Mouse (Mus musculus) megakaryocyte-erythroid progenitor cell, adult 5-6 weeks (primary cell): Measurements from ENCODE around the gene Ctxn1. TPM values are rescaled to one million over a fixed set of nuclear protein-coding genes. Genes with fewer than 3 reads are reported as not detected.

ENCODE experiments used
- ATAC-seq: replicated peaks from 2 replicates; pipeline ENCODE4 v1.8.0; 2016; ENCODE audit warnings: mild to moderate bottlenecking, inconsistent platforms; ENCODE audit not compliant: severe bottlenecking, poor library complexity, low FRiP score, low TSS enrichment
- total RNA-seq, 2 experiments: library from RNA; stranded (forward) in 1 of 2; stranded (reverse) in 1 of 2; fragments of 200-1000, 215-1000 nt in 1 of 2; fragments of >200 nt in 1 of 2; fragmentation: Nextera tagmentation in 1 of 2; gene quantifications; 2 replicates each; pipeline ENCODE4 v1.2.3; 2014 to 2017

Gene Ctxn1
- total RNA-seq, 2 experiments from 2014 or later, result 0.63 TPM; not detected in 1

- ATAC-seq, result peak; percentile 81
These were observed 5.9 kb downstream of the Ctxn1 start, which contains the start of gene Snapc2 for GRCm38 (mm10) chr8:4252934-4253841. Snapc2 (plus strand) TSS chr8:4253080.

DNA sequence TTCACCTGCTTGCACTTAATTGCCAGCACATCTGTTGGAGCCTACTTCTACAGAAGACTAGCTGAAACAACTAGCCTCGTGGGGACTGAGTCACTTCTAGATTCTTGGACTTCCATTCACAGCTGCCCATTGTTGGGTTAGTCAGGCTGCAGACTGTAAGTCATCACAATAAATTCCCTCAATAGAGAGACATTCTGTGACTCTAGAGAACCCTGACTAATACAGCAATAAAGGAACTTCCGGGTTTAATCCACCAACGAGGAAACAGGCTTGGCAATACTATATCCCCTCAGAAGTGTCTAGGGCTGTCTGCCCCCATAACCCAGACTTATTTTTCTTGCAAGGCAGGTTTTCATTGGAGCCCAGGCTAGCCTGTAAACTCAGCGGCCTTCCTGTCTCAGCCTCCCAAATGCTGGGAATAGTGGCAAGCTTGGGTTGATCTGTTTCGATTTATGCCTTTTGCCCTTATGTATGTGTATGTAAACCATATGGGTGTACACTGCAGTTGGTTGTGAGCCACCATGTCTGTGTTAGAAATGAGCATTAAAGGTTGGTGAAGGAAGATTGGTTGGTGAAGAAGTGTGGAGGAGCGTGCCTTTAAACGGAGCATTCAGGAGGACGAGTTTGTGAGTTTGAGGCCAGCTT is 6.8 kb downstream of the Ctxn1 start:
- no peak for ATAC-seq

GRCm38 (mm10) chr8:4250306-4250970 is 8.6 kb downstream of the Ctxn1 start:
- ATAC-seq, result peak; percentile 66

DNA sequence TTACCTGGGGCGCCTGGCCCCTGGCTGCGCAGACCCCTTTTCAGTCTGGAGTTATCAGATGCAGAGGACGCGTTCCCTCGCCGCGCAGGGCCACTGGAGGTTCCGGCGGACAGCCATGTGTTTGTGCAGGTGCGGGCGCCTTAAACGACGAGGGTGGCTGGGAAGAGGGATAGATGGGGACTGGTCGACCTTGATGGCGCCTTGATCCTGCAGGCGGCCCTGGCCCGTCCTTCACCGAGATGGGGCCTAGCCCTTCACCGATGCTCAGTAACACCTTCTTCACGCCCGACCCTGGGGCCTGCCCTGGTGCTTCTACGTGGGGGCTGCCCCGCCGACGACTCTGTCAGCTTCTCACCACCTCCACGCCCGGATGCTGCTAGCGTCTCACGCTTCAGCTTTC is 9.9 kb downstream of the Ctxn1 start:
- no peak for ATAC-seq

DNA sequence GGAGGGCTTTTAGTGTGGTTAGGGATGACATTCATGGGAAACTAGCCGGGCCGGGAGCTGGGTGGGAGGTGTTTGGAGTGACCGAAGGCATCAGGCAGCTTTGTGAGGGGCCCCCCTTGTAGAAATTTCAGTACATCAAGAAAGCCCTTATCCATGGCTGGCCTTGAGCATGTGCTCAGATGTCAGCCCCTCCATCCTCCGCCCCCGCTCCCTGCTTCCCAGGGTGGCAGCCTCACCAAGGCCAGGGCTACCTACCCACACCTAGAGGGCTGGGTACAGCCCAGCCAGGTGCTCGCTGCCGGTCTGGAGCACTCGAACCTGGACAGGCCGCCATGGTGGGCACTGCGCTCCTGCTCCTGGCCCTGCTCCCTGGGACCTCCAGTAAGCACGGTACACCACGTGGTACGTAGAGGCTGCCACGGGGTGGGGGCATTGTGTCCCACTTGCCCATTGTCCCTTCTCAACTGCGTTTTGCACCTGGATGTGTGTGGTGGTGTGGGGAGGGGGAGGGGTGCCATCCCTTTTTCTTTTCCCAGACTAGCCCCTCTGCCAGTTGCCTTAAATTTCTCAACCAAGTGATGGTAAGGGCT is 11.0 kb downstream of the Ctxn1 start, which contains the start of gene Tgfbr3l:
TSS of gene Tgfbr3l (plus strand) at position 264 of the 590 bp plus-strand sequence.
- ATAC-seq, result no peak

DNA sequence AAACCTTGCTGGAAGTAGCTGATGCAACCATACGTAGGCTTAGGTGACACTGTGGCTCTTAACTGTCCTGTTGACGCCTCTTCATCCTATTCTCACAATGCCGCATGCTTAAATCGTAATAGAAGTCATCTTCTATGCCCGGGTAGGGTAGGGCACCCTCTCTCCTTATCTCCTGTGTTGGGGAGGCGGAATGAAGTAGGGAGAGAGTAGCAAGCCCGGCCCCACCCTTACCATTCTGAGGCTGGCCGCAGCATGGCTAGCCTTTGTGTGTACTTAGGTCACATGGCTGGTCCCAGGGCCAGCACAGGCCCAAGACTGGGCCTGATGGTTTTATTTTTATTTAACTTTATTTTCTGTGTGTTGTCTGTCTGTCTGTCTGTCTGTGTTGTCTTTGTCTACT is 11.8 kb downstream of the Ctxn1 start:
- no peak for ATAC-seq

- ATAC-seq, result no peak
These were observed 13.3 kb downstream of the Ctxn1 start for GRCm38 (mm10) chr8:4245737-4246136.

- ATAC-seq, result no peak
These were observed 14.0 kb downstream of the Ctxn1 start for GRCm38 (mm10) chr8:4245061-4245460.

DNA sequence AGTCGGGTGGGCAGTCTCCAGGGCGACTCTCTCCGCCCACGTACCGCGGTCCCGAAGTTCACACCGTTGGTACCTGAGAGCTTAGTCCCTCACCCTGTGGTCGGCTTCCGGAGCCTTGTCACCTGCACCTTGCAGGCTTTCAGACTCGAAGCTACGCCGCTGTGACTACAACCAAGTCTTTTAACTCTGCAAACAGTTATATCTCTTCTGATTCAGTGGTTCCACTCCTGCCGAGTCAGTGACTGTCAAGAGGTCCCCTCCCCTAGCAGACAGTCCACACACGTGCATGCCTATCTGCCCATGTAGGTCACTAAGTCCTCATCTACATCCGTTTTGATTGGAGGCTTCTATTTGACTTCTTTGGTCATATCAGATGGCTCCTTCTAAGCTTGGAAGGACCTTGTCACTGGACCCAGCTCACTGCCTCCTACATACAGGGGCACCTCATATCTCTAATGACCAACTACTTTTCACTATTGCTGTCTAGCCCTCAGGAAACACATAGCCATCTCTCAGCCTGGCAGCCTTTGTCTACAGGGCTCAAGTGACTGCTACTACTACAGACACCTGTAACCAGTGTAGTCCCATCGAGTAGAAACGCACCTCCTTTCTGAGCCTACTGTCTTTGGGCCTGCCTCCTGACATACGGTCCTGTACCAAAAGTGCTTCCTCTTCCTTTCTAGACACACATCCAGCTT is 19.7 kb downstream of the Ctxn1 start:
- peak; percentile 61 for ATAC-seq

GRCm38 (mm10) chr8:4238434-4239192 is 20.5 kb downstream of the Ctxn1 start, which contains the start of the genes Map2k7 and Gm49320:
Map2k7 (plus strand) TSS chr8:4238740.
Gm49320 (plus strand) TSS chr8:4238865.
- peak; percentile 83 for ATAC-seq

- peak; percentile 9 for ATAC-seq
These were observed 21.1 kb downstream of the Ctxn1 start for GRCm38 (mm10) chr8:4237814-4238433.

DNA sequence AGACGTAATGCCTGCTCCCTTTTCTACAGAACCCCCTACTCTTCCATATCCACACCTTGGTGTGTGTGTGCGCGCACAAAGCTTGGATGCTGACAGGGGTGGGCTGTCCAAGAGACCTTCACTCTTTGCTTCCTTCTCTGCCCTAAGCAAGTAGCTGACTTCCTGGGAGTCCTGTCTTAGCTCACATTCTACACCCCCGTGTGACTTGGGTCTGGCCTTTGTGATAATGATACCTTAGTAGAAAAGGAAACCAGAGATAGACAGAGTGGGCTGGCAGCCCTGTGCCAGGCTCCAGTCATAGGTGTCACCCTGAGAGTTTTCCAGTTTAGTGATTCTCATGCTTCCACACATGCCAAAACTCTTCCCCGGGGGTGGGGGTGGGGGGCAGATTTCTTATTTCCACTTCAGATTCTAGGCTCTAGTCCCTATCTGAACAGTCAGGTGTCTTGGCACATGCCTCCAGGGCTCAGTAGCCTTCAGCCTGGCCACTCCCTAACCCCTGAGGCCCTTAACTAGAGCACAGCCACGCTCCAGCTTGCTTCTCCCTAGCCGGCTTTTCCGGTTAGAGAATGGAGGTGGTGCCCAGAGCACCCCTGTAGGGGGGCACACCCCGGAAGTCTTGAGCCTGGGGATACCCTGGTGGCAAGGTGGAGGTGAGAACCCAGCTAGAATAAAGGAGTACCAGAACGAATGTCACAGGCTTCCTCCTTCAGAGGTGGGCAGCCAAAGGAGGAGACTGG is 28.3 kb downstream of the Ctxn1 start:
- ATAC-seq, result peak; percentile 71

GRCm38 (mm10) chr8:4229784-4230183 is 29.3 kb downstream of the Ctxn1 start:
- no peak for ATAC-seq

DNA sequence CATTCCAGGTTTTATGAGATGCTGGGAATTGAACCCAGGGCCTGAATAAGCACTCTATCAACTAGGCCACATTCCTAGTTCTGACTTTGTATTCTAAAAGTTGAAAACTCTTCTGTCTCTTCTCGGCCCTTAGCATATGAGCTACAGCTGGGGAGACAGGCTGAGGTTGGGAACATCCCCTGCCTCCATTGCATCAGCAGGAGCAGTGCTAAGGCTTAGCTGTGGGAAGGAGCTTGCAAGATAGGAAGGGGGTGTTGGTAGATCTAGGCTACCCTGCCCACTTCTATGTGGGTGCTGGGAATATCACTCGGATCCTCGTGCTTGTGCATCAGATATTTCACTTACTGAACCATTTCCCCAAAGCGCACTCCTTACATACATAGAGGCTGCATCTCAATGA is 31.2 kb downstream of the Ctxn1 start:
- no peak for ATAC-seq

- peak; percentile 65 for ATAC-seq
These were observed 32.2 kb downstream of the Ctxn1 start, which contains the start of gene Lrrc8e for GRCm38 (mm10) chr8:4226739-4227347. Lrrc8e (plus strand) TSS chr8:4226827.

- peak; percentile 16; the same call in 1 of the 2 replicates for ATAC-seq
These were observed 32.8 kb downstream of the Ctxn1 start for GRCm38 (mm10) chr8:4226323-4226722.

DNA sequence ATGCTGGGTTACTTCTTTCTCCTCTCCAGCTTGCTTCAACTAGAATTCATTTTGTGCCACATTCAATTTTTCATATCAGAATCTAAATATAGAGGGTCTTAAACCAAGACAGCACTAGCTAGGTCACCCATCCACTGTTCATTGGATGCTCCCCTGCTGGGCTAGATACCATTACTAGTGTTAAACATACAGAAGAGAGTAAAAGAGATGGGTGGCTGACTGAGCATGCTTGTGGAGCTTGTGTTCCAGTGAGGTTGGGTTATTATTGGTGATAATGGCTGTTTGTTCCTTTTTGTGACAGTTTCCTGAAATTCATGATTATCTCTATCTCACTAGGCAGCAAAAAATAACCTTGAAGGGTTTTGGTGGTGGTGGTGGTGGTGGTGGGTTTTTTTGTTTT is 37.0 kb downstream of the Ctxn1 start:
- ATAC-seq, result no peak
